Mouse (Mus musculus) heart, embryonic 11.5 days (tissue): ENCODE results near the gene Mrrf. TPM values are rescaled to one million over a fixed set of nuclear protein-coding genes. Genes with fewer than 3 reads are reported as not detected.
A peak's percentile ranks its signal among the peaks of the same experiment; 100 is the strongest.
"Not testable (repeated sequence)": the region's sequence is repeated elsewhere in the genome, so short reads cannot be mapped to it uniquely, and the experiment has no call there.

ENCODE experiments used
- ATAC-seq: fragments of 200-750 bp; cut with Nextera tagmentation; replicated peaks from 2 replicates; pipeline ENCODE4 v1.8.0; 2017; ENCODE audit warnings: moderate library complexity; ENCODE audit not compliant: insufficient number of reproducible peaks, low FRiP score, low TSS enrichment
- H3K27ac ChIP-seq: fragments of 300-500 bp; sonication (generic); 2 replicates; pipeline ENCODE4 v1.5.1; 2014; ENCODE audit warnings: mild to moderate bottlenecking, low read depth, low read length
- H3K27me3 ChIP-seq: fragments of 300-500 bp; sonication (generic); 2 replicates; pipeline ENCODE4 v1.6.1; 2014; ENCODE audit warnings: mild to moderate bottlenecking, low read length, mixed read lengths; ENCODE audit not compliant: control insufficient read depth, insufficient read depth
- H3K36me3 ChIP-seq: fragments of 300-500 bp; sonication (generic); 2 replicates; pipeline ENCODE4 v1.6.1; 2014; ENCODE audit warnings: mild to moderate bottlenecking, low read length, moderate library complexity, mixed read lengths; ENCODE audit not compliant: control insufficient read depth, insufficient read depth
- H3K4me1 ChIP-seq: fragments of 300-500 bp; sonication (generic); 2 replicates; pipeline ENCODE4 v1.6.1; 2014; ENCODE audit warnings: low read length; ENCODE audit not compliant: control insufficient read depth, insufficient read depth
- H3K4me2 ChIP-seq: fragments of 300-500 bp; sonication (generic); 2 replicates; pipeline ENCODE4 v1.6.1; 2014; ENCODE audit warnings: mild to moderate bottlenecking, moderate library complexity
- H3K4me3 ChIP-seq: fragments of 300-500 bp; sonication (generic); 2 replicates; pipeline ENCODE4 v1.5.1; 2014; ENCODE audit warnings: low read depth, low read length
- H3K9ac ChIP-seq: fragments of 300-500 bp; sonication (generic); 2 replicates; pipeline ENCODE4 v1.6.1; 2014; ENCODE audit warnings: mild to moderate bottlenecking, low read depth, low read length, moderate library complexity
- H3K9me3 ChIP-seq: fragments of 300-500 bp; sonication (generic); replicated peaks from 2 replicates; pipeline ENCODE4 v1.6.1; 2016; ENCODE audit warnings: low read length; ENCODE audit not compliant: control insufficient read depth
- WGBS: fragments of 180-500 bp; shearing (Covaris S2); extraction: QIAGEN DNeasy Blood & Tissue Kit; methylation state at CpG from one replicate; pipeline ENCODE4 v1.1.7; 2014; ENCODE audit not compliant: insufficient replicate concordance; 5-methylcytosine and 5-hydroxymethylcytosine counted together
- polyA plus RNA-seq: library from polyadenylated mRNA; unstranded; fragments of >200 nt; fragmentation: Nextera tagmentation; extraction: Ambion mirVana; gene quantifications from 2 replicates; pipeline ENCODE4 v1.2.1, GENCODE M21; 2014

The Mrrf gene
- polyA plus RNA-seq, 1 experiment from 2014 or later = 37.2 TPM

DNA sequence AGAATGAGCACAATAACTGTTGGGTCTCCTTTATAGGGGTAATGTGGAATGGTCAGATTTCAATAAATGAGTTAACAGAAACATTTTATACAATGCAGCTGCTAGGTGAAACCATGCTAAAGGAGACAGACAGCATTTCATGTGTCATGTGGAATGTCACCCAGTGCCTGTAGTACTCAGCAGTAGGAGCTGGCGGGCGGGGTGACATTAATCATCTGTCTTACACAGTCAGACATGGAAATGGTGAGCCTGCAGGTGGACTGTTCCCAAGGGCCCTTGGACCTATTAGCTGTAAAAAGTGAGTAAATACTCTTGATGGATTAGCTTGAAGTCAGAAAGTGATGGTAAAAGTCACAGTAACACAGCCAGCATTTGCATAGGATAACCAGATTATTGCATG, 48.0 kb downstream of the Mrrf start:
- no peak overlapping the region for H3K4me2 ChIP-seq
- H3K9me3 ChIP-seq = no peaks in the 10 kb centered on the region
- 93% methylated on average over 2 of the region's 2 CpGs for whole genome bisulfite sequencing
- no peak overlapping the region for H3K9ac ChIP-seq
- H3K4me1 ChIP-seq = peaks cover 5% of the 10 kb centered on the region; the same call in 1 of the 2 replicates
- no peak overlapping the region for H3K27ac ChIP-seq
- ATAC-seq = no peak
- H3K4me3 ChIP-seq = no peak overlapping the region
- H3K36me3 ChIP-seq = no peaks in the 10 kb centered on the region
- no peaks in the 10 kb centered on the region for H3K27me3 ChIP-seq

DNA sequence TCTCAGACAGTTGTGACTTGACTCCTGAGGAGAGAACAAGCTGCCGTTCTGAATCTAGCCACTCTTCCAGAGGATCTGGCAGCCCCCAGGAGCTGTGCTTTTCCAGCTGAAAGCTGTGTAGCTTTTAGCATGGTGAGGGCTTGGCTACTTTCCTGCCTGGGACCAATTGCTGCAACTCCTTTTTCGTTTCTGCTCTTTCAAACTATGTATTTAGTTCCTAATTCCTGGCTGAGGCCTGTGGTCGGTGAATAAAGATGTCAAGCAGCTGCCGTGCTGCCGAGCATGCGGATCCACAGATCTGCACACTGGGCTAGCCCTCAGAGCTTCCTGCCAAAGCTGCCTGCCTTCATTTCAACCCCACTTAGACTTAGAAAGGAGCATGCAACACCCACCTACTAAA, 48.7 kb downstream of the Mrrf start:
- Histone ChIP-seq H3K4me2 (no peak overlapping the region), H3K4me3 (no peak overlapping the region), H3K4me1 (no peaks in the 10 kb centered on the region; the same call in 1 of the 2 replicates), H3K27me3 (no peaks in the 10 kb centered on the region), H3K9ac (no peak overlapping the region), H3K9me3 (no peaks in the 10 kb centered on the region), H3K27ac (no peak overlapping the region), H3K36me3 (no peaks in the 10 kb centered on the region)
- 78% methylated on average over 6 of the region's 6 CpGs for WGBS
- no peak for ATAC-seq

DNA sequence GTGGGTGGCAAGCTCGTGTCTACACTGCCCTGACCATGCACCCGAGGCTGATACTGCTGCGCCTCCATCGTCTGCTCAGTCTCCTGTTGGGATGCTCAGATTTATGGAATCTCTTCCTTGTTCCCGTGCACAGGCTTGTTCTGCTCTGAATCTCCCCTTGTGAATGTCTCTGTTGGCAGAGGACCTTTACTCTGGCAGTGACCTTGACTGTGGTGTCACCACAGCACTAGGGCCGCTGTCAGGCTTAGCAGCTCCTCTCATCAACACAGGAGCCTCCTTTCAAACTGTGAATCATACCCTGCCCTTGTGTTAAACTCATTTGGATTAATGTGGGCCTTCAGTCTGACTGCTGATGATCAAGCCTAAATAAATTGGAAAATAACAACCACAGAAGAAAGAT, 53.0 kb downstream of the Mrrf start:
- H3K27me3 ChIP-seq, ATAC-seq, H3K4me3 ChIP-seq, H3K27ac ChIP-seq, H3K9ac ChIP-seq, H3K4me1 ChIP-seq, H3K36me3 ChIP-seq, H3K4me2 ChIP-seq, H3K9me3 ChIP-seq: not testable (repeated sequence)
- WGBS = 75% methylated on average over 6 of the region's 6 CpGs

DNA sequence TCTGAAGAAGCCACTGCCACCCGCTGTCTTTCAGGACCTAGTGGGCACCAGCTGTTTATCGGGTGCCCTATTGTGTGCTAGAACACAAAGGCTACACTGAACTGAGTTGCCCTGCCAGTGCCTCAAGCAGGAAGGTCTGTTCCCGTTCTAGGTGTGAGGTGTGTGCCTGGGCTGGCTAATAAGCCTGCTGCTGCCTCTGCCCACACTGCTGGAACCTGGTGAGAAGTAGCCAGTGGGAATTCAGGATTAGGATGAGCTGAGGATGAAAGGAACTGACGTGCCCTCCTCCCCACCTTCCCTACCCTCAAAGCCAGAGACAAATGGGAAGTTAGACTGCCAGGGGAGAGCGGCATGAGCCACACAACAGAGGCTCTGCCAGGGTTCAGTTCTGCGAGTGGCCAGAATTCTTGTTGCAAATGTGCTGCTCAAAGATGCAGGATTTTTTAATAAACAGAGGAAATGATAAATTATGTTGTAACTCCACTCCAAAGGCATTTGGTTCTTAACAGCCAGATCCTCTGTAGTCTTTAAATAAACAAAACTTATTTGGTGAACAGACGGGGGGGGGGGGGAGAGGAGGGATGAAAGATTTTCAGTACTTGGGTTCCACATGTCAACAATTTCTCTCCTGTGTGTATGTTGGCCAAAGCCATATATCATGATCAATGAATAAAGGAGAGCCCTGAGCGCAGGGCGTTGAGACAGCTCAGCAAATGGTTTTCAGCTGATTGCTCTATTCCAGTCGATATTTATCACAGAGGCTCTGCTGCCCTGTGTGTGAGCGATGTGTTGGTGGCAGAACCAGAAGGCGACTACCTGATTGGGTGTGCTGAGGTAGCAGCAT, 55.1 kb downstream of the Mrrf start:
- no peak overlapping the region for H3K4me3 ChIP-seq
- WGBS = 55% methylated on average over 12 of the region's 12 CpGs
- no peak overlapping the region for H3K4me2 ChIP-seq
- no peaks in the 10 kb centered on the region for H3K36me3 ChIP-seq
- no peaks in the 10 kb centered on the region for H3K27me3 ChIP-seq
- ATAC-seq = no peak; the same call in 1 of the 2 replicates
- H3K27ac ChIP-seq = no peak overlapping the region
- 0 out of 2 replicates have a peak, but pooled peaks cover 1% of the 10 kb centered on the region for H3K4me1 ChIP-seq
- H3K9me3 ChIP-seq = no peaks in the 10 kb centered on the region
- no peak overlapping the region for H3K9ac ChIP-seq

DNA sequence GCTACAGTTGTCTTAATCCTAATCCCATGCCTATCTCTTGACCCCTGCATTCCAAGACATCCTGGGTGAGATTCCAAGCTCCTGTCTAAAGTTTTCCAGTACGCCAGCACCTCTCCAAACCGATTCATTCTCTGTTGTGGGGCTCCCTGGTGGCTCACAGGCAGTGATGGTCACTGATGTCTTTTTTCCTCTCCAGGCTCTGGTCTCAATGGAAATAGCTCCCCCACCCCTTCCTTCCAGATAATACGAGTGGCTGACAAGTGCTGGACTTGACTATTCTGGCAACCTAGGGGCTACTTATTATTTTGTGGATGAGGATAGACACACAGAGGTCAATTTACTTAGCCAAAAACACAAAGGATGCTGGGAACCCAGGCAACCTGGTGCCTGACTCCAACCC, 60.8 kb downstream of the Mrrf start:
- H3K36me3 ChIP-seq = no peaks in the 10 kb centered on the region
- H3K4me2 ChIP-seq = no peak overlapping the region
- ATAC-seq = no peak
- H3K4me3 ChIP-seq = no peak overlapping the region
- no peak overlapping the region for H3K27ac ChIP-seq
- 37% methylated on average over 3 of the region's 3 CpGs for WGBS
- no peak overlapping the region for H3K9ac ChIP-seq
- no peaks in the 10 kb centered on the region for H3K9me3 ChIP-seq
- peaks cover 17% of the 10 kb centered on the region for H3K27me3 ChIP-seq
- H3K4me1 ChIP-seq = peaks cover 29% of the 10 kb centered on the region

DNA sequence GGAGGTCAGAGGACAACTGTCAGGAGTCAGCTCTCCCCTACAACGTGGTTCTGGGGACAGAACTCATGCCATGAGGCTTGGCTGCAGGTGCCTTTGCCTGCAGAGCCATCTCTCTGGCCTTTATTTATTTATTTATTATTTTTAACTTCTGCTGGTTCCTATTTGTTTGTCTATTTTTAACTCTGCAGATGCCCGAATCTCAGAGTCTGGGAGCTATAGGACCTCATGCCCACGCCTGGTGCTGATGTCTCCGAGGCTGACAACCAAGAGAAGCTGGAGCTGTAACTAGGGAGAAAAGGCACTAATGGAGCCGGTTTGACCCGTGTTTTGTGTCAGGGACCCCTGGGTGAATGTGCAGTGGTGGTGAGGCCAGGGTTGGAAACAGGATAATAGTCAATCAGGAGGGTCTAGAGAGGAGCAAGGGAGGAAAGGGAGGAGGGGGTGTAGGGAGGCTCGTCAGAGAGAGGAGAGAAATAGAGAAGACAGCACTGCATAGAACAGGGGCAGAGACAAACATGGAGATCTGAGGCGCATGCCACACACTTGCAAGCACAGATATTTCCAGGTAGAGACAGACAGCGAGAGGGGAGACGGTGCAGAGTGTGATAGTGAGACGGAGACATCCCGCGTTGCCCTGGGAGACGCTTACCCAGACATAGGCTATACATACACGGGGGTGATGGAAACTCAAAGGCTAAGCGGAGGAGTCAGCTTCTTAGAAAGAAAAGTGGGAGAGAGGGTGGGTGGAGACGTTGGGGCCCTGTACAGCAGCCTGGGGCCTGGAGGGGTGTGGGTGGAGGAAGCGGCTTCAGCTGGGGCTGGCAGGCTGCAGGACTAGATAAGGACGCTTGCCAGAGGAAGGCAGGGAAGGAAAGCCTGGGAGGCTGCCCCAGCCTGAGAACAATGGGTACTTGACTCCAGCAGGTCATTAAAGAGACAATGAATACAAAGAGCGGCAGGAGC, 62.0 kb downstream of the Mrrf start:
- peaks cover 35% of the 10 kb centered on the region for H3K4me1 ChIP-seq
- ATAC-seq = peak; percentile 92
- peak overlapping the region; percentile 60 for H3K4me2 ChIP-seq
- H3K27me3 ChIP-seq = peaks cover 26% of the 10 kb centered on the region
- 14% methylated on average over 20 of the region's 20 CpGs for WGBS
- peak overlapping the region; percentile 61 for H3K9ac ChIP-seq
- peak overlapping the region; percentile 88 for H3K27ac ChIP-seq
- H3K36me3 ChIP-seq = no peaks in the 10 kb centered on the region
- H3K9me3 ChIP-seq = no peaks in the 10 kb centered on the region
- peak overlapping the region; percentile 25 for H3K4me3 ChIP-seq

DNA sequence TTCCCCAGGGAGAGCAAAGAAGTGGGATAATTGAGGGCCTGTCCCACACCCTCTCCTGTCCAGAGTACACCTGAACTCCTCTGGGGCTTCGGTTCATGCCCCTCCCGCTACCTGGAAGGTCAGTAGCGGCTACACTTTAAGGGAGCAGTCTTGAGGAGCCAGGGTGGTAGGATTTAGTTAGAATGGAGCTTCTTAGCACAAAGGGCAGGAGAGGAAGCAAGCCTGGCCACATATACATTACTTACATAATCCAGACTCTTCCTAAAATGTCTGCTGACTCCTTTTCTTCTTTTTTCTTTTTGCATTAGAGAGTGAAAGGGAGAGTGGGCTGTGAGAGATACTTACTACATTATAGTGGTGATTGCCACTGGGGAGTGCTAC, 62.7 kb downstream of the Mrrf start:
- Histone ChIP-seq H3K4me1 (peaks cover 35% of the 10 kb centered on the region), H3K27ac (peak overlapping the region; percentile 88), H3K4me2 (peak overlapping the region; percentile 60)

DNA sequence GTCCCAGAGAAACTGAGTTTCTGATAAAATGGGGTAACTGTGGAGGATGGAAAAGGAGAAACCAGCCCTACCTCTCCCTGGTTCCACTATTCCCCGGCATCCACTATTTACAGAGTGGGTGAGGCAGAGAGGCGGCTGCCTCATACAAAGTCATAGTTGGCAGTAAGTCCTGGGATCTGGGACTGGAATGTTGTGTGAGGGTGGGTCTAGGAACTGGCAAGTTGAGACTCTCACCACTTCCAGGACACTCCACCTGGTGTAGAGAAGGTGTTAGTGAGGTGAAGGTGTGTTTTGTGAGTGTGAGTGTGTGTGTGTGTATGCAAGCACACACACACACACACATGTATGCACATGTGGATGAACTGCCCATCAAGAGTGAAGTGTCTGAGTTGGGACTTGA, 64.6 kb downstream of the Mrrf start:
- no peak overlapping the region for H3K27ac ChIP-seq
- WGBS = 93% methylated on average over 2 of the region's 2 CpGs
- peaks cover 44% of the 10 kb centered on the region for H3K27me3 ChIP-seq
- H3K4me2 ChIP-seq = no peak overlapping the region
- no peak overlapping the region for H3K4me3 ChIP-seq
- no peaks in the 10 kb centered on the region for H3K9me3 ChIP-seq
- no peak for ATAC-seq
- H3K4me1 ChIP-seq = peaks cover 35% of the 10 kb centered on the region
- no peaks in the 10 kb centered on the region for H3K36me3 ChIP-seq
- no peak overlapping the region for H3K9ac ChIP-seq

More for the DNA sequence above, 62.7 kb downstream of the Mrrf start:
- Histone ChIP-seq H3K36me3 (no peaks in the 10 kb centered on the region), H3K4me3 (peak overlapping the region; percentile 25), H3K9ac (peak overlapping the region; percentile 61), H3K27me3 (peaks cover 26% of the 10 kb centered on the region), H3K9me3 (no peaks in the 10 kb centered on the region)
- 26% methylated on average over 3 of the region's 3 CpGs for WGBS
- no peak for ATAC-seq
